Mouse (Mus musculus) lung, adult 2 months (tissue): ENCODE results near the gene Skap1.

Source experiments
- CTCF ChIP-seq: fragments of 200-500 bp; IDR thresholded peaks from 2 replicates; pipeline ENCODE4 v1.5.1; 2011; ENCODE audit warnings: mild to moderate bottlenecking, low read length, control low read depth; ENCODE audit not compliant: insufficient read depth
- POLR2A ChIP-seq: fragments of 200-500 bp; IDR thresholded peaks from 2 replicates; pipeline ENCODE4 v1.6.1; 2011; ENCODE audit warnings: low read depth, mild to moderate bottlenecking, control low read depth, low read length, borderline replicate concordance; ENCODE audit errors: extremely low read depth

- TF ChIP-seq CTCF (no peak), POLR2A (no peak)
Measured at GRCm38 (mm10) chr11:96602806-96603205, 138.4 kb downstream of the Skap1 start.
